Mouse (Mus musculus) adipose tissue, adult 10 weeks (tissue): ENCODE results near the gene Calca. TPM values are rescaled to one million over a fixed set of nuclear protein-coding genes. Genes with fewer than 3 reads are reported as not detected.

Experiments
- polyA plus RNA-seq: library from polyadenylated mRNA; stranded (reverse); fragments of 350-450 nt; fragmentation: Illumina TruSeq; extraction: RNeasy Lipid Tissue Mini Kit (QIAGEN cat#74804); gene quantifications from one replicate; pipeline ENCODE4 v1.2.3, GENCODE M21; 2014; ENCODE audit warnings: low read depth, low replicate concordance

Calca gene
- polyA plus RNA-seq = 1.7 TPM

DNA sequence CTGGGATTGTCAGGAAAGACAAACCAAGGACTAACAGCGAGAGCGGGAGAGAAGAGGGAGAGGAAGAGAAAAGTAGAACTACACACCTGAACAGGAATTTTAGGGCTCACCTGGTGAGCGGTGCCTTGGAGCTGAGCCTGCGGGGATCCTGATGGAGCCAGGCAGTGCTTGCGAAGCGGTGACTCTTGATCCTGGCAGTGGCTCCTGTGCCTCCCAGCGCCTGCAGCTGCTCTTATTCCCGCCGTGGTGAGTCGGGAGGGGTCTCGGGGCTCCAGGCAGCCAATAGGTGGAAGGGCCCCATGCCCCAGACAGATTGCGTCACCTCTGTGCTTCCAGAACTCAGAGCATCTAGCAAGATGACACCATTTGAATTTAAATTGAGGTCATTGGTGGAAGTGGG lies at the start of gene Calca:
TSS of gene Calca (minus strand) at position 256 of the 400 bp plus-strand sequence.

Other genes with a start within 250 kb of the Calca start
- gene Pde3b, start 221.1 kb downstream of the Calca start, polyA plus RNA-seq = 51.5 TPM
- 5.2 TPM for gene Cyp2r1, start 73.4 kb downstream of the Calca start, polyA plus RNA-seq
- gene Calcb, start 82.3 kb upstream of the Calca start, polyA plus RNA-seq = not detected
- gene Insc, start 107.3 kb upstream of the Calca start, polyA plus RNA-seq = 0.61 TPM